Mouse (Mus musculus): Measurements from ENCODE around the gene Susd2. TPM values are rescaled to one million over a fixed set of nuclear protein-coding genes. Genes with fewer than 3 reads are reported as not detected.

Susd2 gene
- total RNA-seq, 1 experiment from 2014 or later, result 0.47 TPM

- ATAC-seq (ENCODE audit: extremely low read depth, insufficient number of reproducible peaks, low FRiP score, poor library complexity, severe bottlenecking), result no peak
These were observed 17.6 kb upstream of the Susd2 start for GRCm38 (mm10) chr10:75661381-75661780.

GRCm38 (mm10) chr10:75657772-75658171 is 14.0 kb upstream of the Susd2 start:
- no peak for ATAC-seq (ENCODE audit: extremely low read depth, insufficient number of reproducible peaks, low FRiP score, poor library complexity, severe bottlenecking)

DNA sequence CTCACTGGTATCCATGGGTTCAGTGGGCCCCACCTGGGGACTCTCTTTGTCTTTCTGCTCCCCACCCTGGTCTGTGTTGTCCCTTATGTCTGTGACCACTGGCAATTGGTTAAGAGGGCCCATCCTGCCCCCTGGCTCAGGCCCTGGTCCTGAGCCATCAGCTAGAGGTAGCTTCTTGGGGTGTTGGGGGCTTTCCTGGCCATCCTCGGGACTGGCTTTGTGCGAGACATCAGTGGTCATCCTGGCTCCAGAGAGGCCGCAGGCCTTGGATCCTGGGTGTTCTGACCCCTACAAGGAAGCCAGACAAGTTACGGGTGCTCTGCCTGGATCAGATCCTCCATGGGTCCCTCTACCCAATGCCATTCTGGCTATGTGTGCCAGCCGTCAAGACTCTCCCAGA is 13.4 kb upstream of the Susd2 start:
- ATAC-seq (ENCODE audit: extremely low read depth, insufficient number of reproducible peaks, low FRiP score, poor library complexity, severe bottlenecking), result no peak

DNA sequence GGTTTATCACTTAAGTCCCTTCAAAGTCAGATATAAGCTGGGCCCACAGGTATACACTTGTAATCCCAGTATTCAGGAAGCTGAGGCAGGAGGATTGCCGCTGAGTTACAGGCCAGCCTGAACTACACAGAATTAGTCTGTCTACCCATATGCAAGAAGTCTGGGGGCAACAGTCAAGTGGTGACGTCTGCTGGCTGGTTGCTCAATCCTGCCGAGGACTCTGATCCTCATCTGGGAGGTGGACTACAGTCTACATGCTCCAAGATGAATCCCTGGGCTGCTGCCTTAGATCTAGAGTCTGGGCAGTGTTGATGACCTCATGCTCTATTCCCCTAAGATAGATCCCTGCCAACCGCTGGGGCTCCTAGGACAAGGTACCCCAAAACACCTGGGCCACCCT is 10.2 kb upstream of the Susd2 start:
- no peak for ATAC-seq (ENCODE audit: extremely low read depth, insufficient number of reproducible peaks, low FRiP score, poor library complexity, severe bottlenecking)

DNA sequence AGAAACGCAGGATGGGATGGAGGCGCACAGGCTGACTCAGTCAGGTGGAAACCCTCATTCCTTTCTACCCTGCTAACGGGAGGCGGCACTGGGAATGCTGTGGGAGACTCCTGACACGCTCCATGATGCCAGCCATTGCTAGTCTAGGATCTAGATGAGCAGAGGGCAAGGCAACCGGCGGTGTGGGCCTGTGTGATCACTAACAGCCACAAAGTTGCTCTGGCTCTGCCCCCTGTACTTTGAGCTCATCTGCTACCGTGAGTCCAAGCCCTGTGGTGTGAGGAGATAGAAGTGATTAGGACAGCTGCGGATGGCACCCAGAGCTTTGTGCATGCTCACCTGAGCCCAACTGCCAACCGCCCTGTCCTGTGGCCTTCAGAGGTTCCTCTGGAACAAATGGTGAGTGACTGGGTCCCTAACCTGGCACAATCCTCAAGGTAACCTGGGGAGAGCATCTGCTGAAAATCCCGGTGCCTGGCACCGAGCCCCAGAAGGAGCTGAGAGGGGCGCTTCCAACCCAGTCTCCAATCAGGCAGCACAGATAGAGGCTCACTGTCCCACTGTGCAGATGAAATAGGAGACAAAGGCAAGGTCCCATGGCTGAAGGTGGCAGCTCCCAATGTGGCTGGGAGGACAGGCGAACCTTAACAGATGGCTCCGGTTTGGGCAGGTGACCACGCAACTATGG is 7.7 kb upstream of the Susd2 start:
- no peak for ATAC-seq (ENCODE audit: extremely low read depth, insufficient number of reproducible peaks, low FRiP score, poor library complexity, severe bottlenecking)

GRCm38 (mm10) chr10:75650306-75650902 is 6.6 kb upstream of the Susd2 start:
- no peak for ATAC-seq (ENCODE audit: extremely low read depth, insufficient number of reproducible peaks, low FRiP score, poor library complexity, severe bottlenecking)

GRCm38 (mm10) chr10:75649406-75649995 is 5.7 kb upstream of the Susd2 start:
- ATAC-seq (ENCODE audit: extremely low read depth, insufficient number of reproducible peaks, low FRiP score, poor library complexity, severe bottlenecking), result no peak

- ATAC-seq (ENCODE audit: extremely low read depth, insufficient number of reproducible peaks, low FRiP score, poor library complexity, severe bottlenecking), result no peak
These were observed 5.2 kb upstream of the Susd2 start for GRCm38 (mm10) chr10:75649001-75649400.

DNA sequence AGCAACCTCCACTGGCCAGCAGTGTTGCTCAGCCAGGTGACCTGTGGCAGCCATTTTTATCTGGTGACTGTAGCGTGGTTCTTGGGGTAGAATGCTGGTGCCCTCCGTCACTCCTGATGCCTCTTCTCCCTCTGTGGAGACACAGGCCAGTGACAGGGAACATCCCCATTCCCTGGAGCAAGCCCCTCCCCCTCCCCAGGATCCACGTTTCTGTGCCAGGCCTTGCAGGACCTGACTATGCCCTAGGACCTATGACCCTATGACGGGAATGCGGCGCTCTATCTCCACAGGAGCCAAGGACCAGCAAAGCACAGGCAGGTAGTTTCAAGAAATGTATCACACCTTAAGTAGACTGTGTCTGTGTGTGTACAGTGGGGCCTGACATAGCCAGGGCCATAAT is 4.3 kb upstream of the Susd2 start:
- no peak for ATAC-seq (ENCODE audit: extremely low read depth, insufficient number of reproducible peaks, low FRiP score, poor library complexity, severe bottlenecking)

DNA sequence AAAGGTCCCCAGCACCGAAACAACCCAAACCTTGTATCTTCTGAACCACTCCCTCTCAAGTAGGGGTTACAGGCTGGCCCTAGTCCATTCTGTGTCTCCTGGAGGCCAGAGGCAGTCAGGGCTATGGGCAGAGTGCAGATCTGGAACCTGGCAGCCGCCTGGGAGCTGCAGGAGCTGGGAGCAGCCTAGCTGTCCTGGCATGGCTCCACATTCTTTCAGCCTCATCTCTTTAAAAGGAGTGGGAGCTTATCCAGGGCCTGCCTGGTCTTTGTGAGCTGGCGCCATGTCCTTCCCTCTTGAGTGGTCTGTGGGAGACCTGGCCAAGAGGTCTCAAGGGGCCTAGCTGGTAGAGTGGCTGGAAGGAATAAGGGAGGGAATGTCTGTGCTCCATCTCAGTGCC is 3.6 kb upstream of the Susd2 start:
- ATAC-seq (ENCODE audit: extremely low read depth, insufficient number of reproducible peaks, low FRiP score, poor library complexity, severe bottlenecking), result no peak

- no peak for ATAC-seq (ENCODE audit: extremely low read depth, insufficient number of reproducible peaks, low FRiP score, poor library complexity, severe bottlenecking)
These were observed 2.6 kb upstream of the Susd2 start for GRCm38 (mm10) chr10:75646406-75646805.

DNA sequence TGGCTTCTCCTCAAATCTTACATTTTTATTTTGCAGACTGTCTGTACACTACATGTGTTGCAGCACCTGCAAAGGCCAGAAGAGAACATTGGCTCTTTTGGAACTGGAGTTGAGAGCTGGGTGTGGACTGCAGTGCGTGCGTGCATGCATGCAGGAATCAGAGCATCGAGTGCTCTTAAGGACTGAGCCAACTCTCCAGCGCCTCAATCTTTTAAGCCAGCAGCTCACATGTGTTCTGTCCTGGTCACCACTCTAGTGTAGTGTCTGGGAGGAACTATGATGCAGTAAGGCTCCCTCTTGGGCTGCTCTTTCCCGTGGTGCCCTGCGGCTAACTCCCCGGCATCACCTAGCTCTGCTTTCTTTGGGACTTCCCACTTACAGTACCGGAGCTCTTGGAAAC is 1.8 kb upstream of the Susd2 start:
- no peak for ATAC-seq (ENCODE audit: extremely low read depth, insufficient number of reproducible peaks, low FRiP score, poor library complexity, severe bottlenecking)

GRCm38 (mm10) chr10:75642891-75643290 is 917 bp downstream of the Susd2 start:
- no peak for ATAC-seq (ENCODE audit: extremely low read depth, insufficient number of reproducible peaks, low FRiP score, poor library complexity, severe bottlenecking)

DNA sequence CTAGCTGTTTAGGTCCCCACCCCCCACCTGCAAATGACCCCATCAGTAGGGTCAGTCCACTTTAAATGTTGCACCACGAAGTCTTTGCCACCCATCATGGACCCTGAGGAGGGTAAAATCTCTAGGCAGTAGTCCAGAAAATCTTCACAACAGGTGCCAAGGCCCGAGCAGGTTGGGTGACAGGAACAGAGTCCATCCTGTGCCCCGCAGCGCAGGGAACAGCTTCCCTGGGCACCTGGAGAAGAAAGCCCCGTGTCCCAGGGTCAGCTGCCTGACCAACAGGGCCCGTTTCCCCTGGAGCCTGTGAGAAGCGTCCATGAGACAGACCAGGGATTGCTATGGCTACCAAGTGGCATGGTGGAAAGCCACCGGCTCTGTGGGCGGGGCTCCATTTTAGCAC is 1.4 kb downstream of the Susd2 start:
- no peak for ATAC-seq (ENCODE audit: extremely low read depth, insufficient number of reproducible peaks, low FRiP score, poor library complexity, severe bottlenecking)

- ATAC-seq (ENCODE audit: extremely low read depth, insufficient number of reproducible peaks, low FRiP score, poor library complexity, severe bottlenecking), result no peak
These were observed 2.0 kb downstream of the Susd2 start for GRCm38 (mm10) chr10:75641721-75642222.

- no peak for ATAC-seq (ENCODE audit: extremely low read depth, insufficient number of reproducible peaks, low FRiP score, poor library complexity, severe bottlenecking)
These were observed 6.1 kb downstream of the Susd2 start for GRCm38 (mm10) chr10:75637711-75638110.

DNA sequence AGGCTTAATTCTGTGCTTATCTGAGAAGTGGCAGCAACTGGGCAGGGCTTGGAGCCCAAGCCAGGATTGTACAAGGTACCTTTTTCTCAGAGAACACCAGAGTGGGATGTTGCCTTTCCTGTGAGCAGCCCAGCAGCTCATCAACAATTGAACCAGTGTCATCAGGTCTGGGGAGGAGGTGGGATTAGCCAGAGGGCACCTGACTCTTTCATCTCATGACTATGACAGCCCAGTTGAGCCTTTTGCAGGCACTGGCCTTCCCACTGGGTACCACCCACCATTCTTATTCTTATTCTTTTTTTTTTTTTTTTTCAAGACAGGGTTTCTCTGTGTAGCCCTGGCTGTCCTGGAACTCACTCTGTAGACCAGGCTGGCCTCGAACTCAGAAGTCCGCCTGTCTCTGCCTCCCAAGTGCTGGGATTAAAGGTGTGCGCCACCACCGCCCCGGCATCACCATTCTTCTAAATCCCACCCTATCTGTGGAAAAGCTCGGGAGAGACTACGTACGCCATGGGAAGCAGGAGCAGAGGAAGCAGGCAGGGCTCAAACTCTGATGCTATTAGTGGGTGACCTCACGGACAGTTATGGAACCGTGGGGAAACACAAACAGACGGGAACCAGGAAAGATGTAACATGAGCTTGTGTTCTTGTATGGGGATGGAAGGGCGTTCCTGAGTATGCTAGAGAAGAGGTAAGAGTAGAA is 7.6 kb downstream of the Susd2 start:
- no peak for ATAC-seq (ENCODE audit: extremely low read depth, insufficient number of reproducible peaks, low FRiP score, poor library complexity, severe bottlenecking)

DNA sequence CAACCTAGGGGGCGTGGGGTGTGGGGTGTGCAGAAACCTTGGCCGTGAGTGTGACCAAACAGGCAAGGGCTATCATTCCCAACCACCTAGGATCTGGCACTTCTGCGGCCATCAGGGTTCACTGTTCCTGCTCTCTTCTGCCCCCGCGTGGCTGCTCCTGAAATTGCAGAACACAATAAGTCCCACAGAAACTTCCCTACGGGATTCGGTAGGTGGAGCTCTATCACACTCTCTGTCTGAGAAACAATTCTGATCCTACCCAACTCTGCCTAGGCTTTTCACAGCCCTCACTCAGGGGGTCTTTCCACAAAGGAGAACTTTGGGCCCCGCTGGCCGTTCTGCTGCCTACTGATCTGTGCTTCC is 8.1 kb downstream of the Susd2 start:
- peak; percentile 77 for ATAC-seq (ENCODE audit: extremely low read depth, insufficient number of reproducible peaks, low FRiP score, poor library complexity, severe bottlenecking)

- ATAC-seq (ENCODE audit: extremely low read depth, insufficient number of reproducible peaks, low FRiP score, poor library complexity, severe bottlenecking), result no peak
These were observed 8.7 kb downstream of the Susd2 start for GRCm38 (mm10) chr10:75635019-75635692.

Data from neutrophil, adult 5-6 weeks (primary cell).